Mouse (Mus musculus) CH12.LX (cell line): ENCODE data around the gene Cnp. TPM values are rescaled to one million over a fixed set of nuclear protein-coding genes. Genes with fewer than 3 reads are reported as not detected.

ENCODE experiments used
- DNase-seq: peaks from one replicate; pipeline ENCODE4 v3.0.0-alpha.2; 2013; ENCODE audit errors: extremely low read depth
- H3K27ac ChIP-seq: 2 replicates; pipeline ENCODE4 v1.5.1; 2012; ENCODE audit warnings: low read depth, mild to moderate bottlenecking, control low read depth, moderate library complexity; ENCODE audit not compliant: insufficient read depth
- H3K27me3 ChIP-seq: replicated peaks from 2 replicates; pipeline ENCODE3; 2012; ENCODE audit warnings: inconsistent platforms
- H3K36me3 ChIP-seq, 2 experiments: replicated peaks in 1 of 2; 2 replicates each; pipeline versions ENCODE3 to v1.6.1; 2012; ENCODE audit warnings: inconsistent platforms in 1 of 2, low read length in 1 of 2, mild to moderate bottlenecking in 1 of 2, mixed read lengths in 1 of 2, moderate library complexity in 1 of 2; ENCODE audit not compliant: control insufficient read depth in 1 of 2, insufficient read depth in 1 of 2
- H3K4me1 ChIP-seq, 2 experiments: 2 replicates each; pipeline ENCODE4 v1.6.1; 2012; ENCODE audit warnings: inconsistent platforms in 1 of 2, moderate library complexity in 1 of 2; ENCODE audit not compliant: insufficient read depth in 2 of 2, control insufficient read depth in 1 of 2
- H3K4me2 ChIP-seq: 2 replicates; pipeline ENCODE4 v1.6.1; 2012; ENCODE audit warnings: low read depth, mild to moderate bottlenecking, control low read depth; ENCODE audit not compliant: poor library complexity, insufficient read depth, severe bottlenecking
- H3K4me3 ChIP-seq, 3 experiments: fragments of 150-350 bp in 1 of 3; sonication (generic) in 1 of 3; replicated peaks in 1 of 3; 2 replicates each; pipeline versions ENCODE3 to v1.5.1; 2011 to 2012; ENCODE audit warnings: low read depth in 2 of 3, low read length in 2 of 3, mild to moderate bottlenecking in 2 of 3, moderate library complexity in 2 of 3, control low read depth in 1 of 3, improper control_type of control experiment in 1 of 3, inconsistent platforms in 1 of 3, mixed read lengths in 1 of 3; ENCODE audit not compliant: poor library complexity in 1 of 3
- H3K79me2 ChIP-seq: replicated peaks from 2 replicates; pipeline ENCODE4 v1.6.1; 2012; ENCODE audit warnings: mild to moderate bottlenecking, moderate library complexity; ENCODE audit not compliant: control insufficient read depth, poor library complexity, insufficient read depth, severe bottlenecking; ENCODE audit errors: extremely low read depth
- H3K9ac ChIP-seq: 2 replicates; pipeline ENCODE4 v1.6.1; 2012; ENCODE audit warnings: low read depth, mild to moderate bottlenecking, control low read depth, moderate library complexity; ENCODE audit not compliant: insufficient read depth
- H3K9me3 ChIP-seq: replicated peaks from 2 replicates; pipeline ENCODE3; 2012; ENCODE audit warnings: low read length, inconsistent platforms, mixed read lengths
- BHLHE40 ChIP-seq: IDR thresholded peaks from 2 replicates; pipeline ENCODE4 v1.6.1; 2011; ENCODE audit warnings: mild to moderate bottlenecking, low read depth, low read length, improper control_type of control experiment
- CHD1 ChIP-seq: IDR thresholded peaks from 2 replicates; pipeline ENCODE4 v1.6.1; 2012; ENCODE audit warnings: low read depth, low read length, improper control_type of control experiment, inconsistent platforms
- CTCF ChIP-seq, 2 experiments: IDR thresholded peaks in 1 of 2; conservative IDR thresholded peaks in 1 of 2; 2 replicates each; pipeline ENCODE4 v1.5.1; 2011 to 2012; ENCODE audit warnings: low read depth in 2 of 2, low read length in 2 of 2, improper control_type of control experiment in 1 of 2, inconsistent platforms in 1 of 2, mild to moderate bottlenecking in 1 of 2, moderate library complexity in 1 of 2
- E2F4 ChIP-seq: IDR thresholded peaks from 2 replicates; pipeline ENCODE4 v1.6.1; 2011; ENCODE audit warnings: low read depth, low read length, improper control_type of control experiment; ENCODE audit not compliant: insufficient replicate concordance
- ELF1 ChIP-seq: IDR thresholded peaks from 2 replicates; pipeline ENCODE4 v1.6.1; 2014; ENCODE audit warnings: low read depth, mild to moderate bottlenecking, inconsistent platforms, low read length, improper control_type of control experiment
- EP300 ChIP-seq: IDR thresholded peaks from 2 replicates; pipeline ENCODE4 v1.6.1; 2011; ENCODE audit warnings: low read length, improper control_type of control experiment
- ETS1 ChIP-seq: conservative IDR thresholded peaks from 2 replicates; pipeline ENCODE4 v1.6.1; 2012; ENCODE audit warnings: low read depth, mild to moderate bottlenecking, inconsistent platforms, low read length, improper control_type of control experiment, moderate library complexity
- GABPA ChIP-seq: IDR thresholded peaks from 2 replicates; pipeline ENCODE4 v1.6.1; 2012; ENCODE audit warnings: low read depth, low read length, improper control_type of control experiment, inconsistent platforms; ENCODE audit not compliant: insufficient replicate concordance
- HCFC1 ChIP-seq: IDR thresholded peaks from 2 replicates; pipeline ENCODE4 v1.6.1; 2012; ENCODE audit warnings: low read depth, mild to moderate bottlenecking, inconsistent platforms, low read length, improper control_type of control experiment
- IRF4 ChIP-seq: IDR thresholded peaks from 2 replicates; pipeline ENCODE4 v1.6.1; 2014; ENCODE audit warnings: low read depth, mild to moderate bottlenecking, inconsistent platforms, low read length, improper control_type of control experiment
- JUN ChIP-seq: IDR thresholded peaks from 2 replicates; pipeline ENCODE4 v1.6.1; 2011; ENCODE audit warnings: low read depth, mild to moderate bottlenecking, low read length, improper control_type of control experiment, moderate library complexity; ENCODE audit not compliant: insufficient read depth
- JUND ChIP-seq: conservative IDR thresholded peaks from 2 replicates; pipeline ENCODE4 v1.6.1; 2011; ENCODE audit warnings: low read depth, low read length, improper control_type of control experiment
- KAT2A ChIP-seq: IDR thresholded peaks from 2 replicates; pipeline ENCODE4 v1.6.1; 2012; ENCODE audit warnings: low read length, improper control_type of control experiment, inconsistent platforms; ENCODE audit not compliant: insufficient replicate concordance
- MAX ChIP-seq: IDR thresholded peaks from 2 replicates; pipeline ENCODE4 v1.6.1; 2011; ENCODE audit warnings: low read length, improper control_type of control experiment
- MAZ ChIP-seq: IDR thresholded peaks from 2 replicates; pipeline ENCODE4 v1.6.1; 2012; ENCODE audit warnings: low read depth, mild to moderate bottlenecking, inconsistent platforms, low read length, improper control_type of control experiment, moderate library complexity
- MEF2A ChIP-seq: IDR thresholded peaks from 2 replicates; pipeline ENCODE4 v1.6.1; 2014; ENCODE audit warnings: low read depth, mild to moderate bottlenecking, inconsistent platforms, low read length, improper control_type of control experiment, borderline replicate concordance
- MXI1 ChIP-seq: IDR thresholded peaks from 2 replicates; pipeline ENCODE4 v1.6.1; 2011; ENCODE audit warnings: mild to moderate bottlenecking, low read depth, low read length, improper control_type of control experiment
- NRF1 ChIP-seq: IDR thresholded peaks from 2 replicates; pipeline ENCODE4 v1.6.1; 2014; ENCODE audit warnings: low read depth, mild to moderate bottlenecking, inconsistent platforms, low read length, improper control_type of control experiment, moderate library complexity
- PAX5 ChIP-seq: IDR thresholded peaks from 2 replicates; pipeline ENCODE4 v1.6.1; 2012; ENCODE audit warnings: low read length, inconsistent platforms, mixed read lengths
- POLR2A ChIP-seq: IDR thresholded peaks from 2 replicates; pipeline ENCODE4 v1.6.1; 2011; ENCODE audit warnings: low read depth, mild to moderate bottlenecking, improper control_type of control experiment, low read length
- POLR2AphosphoS2 ChIP-seq: IDR thresholded peaks from 2 replicates; pipeline ENCODE4 v1.6.1; 2011; ENCODE audit warnings: low read depth, low read length, improper control_type of control experiment
- RAD21 ChIP-seq: IDR thresholded peaks from 2 replicates; pipeline ENCODE4 v1.6.1; 2011; ENCODE audit warnings: low read depth, mild to moderate bottlenecking, low read length, improper control_type of control experiment, moderate library complexity
- RCOR1 ChIP-seq: conservative IDR thresholded peaks from 2 replicates; pipeline ENCODE4 v1.6.1; 2012; ENCODE audit warnings: low read depth, mild to moderate bottlenecking, inconsistent platforms, low read length, improper control_type of control experiment
- SIN3A ChIP-seq: IDR thresholded peaks from 2 replicates; pipeline ENCODE4 v1.6.1; 2012; ENCODE audit warnings: low read length, improper control_type of control experiment, inconsistent platforms
- SMC3 ChIP-seq: IDR thresholded peaks from 2 replicates; pipeline ENCODE4 v1.6.1; 2011; ENCODE audit warnings: low read depth, low read length, improper control_type of control experiment
- TBP ChIP-seq: conservative IDR thresholded peaks from 2 replicates; pipeline ENCODE4 v1.6.1; 2011; ENCODE audit warnings: low read depth, low read length, improper control_type of control experiment
- TCF12 ChIP-seq: IDR thresholded peaks from 2 replicates; pipeline ENCODE4 v1.6.1; 2014; ENCODE audit warnings: low read depth, mild to moderate bottlenecking, inconsistent platforms, low read length, improper control_type of control experiment
- UBTF ChIP-seq: IDR thresholded peaks from 2 replicates; pipeline ENCODE4 v1.6.1; 2012; ENCODE audit warnings: low read depth, mild to moderate bottlenecking, inconsistent platforms, low read length, improper control_type of control experiment, moderate library complexity
- USF2 ChIP-seq: conservative IDR thresholded peaks from 2 replicates; pipeline ENCODE4 v1.6.1; 2011; ENCODE audit warnings: low read depth, low read length, improper control_type of control experiment
- ZC3H11A ChIP-seq: IDR thresholded peaks from 2 replicates; pipeline ENCODE4 v1.6.1; 2012; ENCODE audit warnings: low read depth, mild to moderate bottlenecking, inconsistent platforms, low read length, improper control_type of control experiment
- ZNF384 ChIP-seq: IDR thresholded peaks from 2 replicates; pipeline ENCODE4 v1.6.1; 2012; ENCODE audit warnings: low read depth, low read length, improper control_type of control experiment, inconsistent platforms
- dilution Hi-C: fragments of 300-500 bp; cut with MboI; formaldehyde crosslinking; loops from 2 replicates; pipeline ENCODE4 v1.14.3; 2020; ENCODE audit warnings: low sequenced_read_pairs; ENCODE audit not compliant: extremely low pct_unique_long_range_greater_than_20kb, extremely low pct_ligation_motif_present
- in situ Hi-C: fragments of 300-500 bp; cut with MboI; formaldehyde crosslinking; loops from 3 replicates; pipeline ENCODE4 v1.14.3; 2019; ENCODE audit warnings: low sequenced_read_pairs, low pct_ligation_motif_present, low pct_unique_long_range_greater_than_20kb, mixed read lengths
- polyA plus RNA-seq: library from polyadenylated mRNA; unstranded; fragments of >175 nt; gene quantifications from 2 replicates; pipeline ENCODE4 v1.2.1, GENCODE M21; 2012; ENCODE audit warnings: low read depth; ENCODE audit not compliant: insufficient read length
- total RNA-seq, 2 experiments: library from RNA; depleted of rRNA; stranded (reverse); fragments of 300-350 nt in 1 of 2; fragments of >200 nt in 1 of 2; gene quantifications; 2 replicates each; pipeline ENCODE4 v1.2.3; 2012 to 2014

Gene Cnp
- total and polyA plus RNA-seq, 3 experiments = 77.7 to 87.8 (median 80.2) TPM

DNA sequence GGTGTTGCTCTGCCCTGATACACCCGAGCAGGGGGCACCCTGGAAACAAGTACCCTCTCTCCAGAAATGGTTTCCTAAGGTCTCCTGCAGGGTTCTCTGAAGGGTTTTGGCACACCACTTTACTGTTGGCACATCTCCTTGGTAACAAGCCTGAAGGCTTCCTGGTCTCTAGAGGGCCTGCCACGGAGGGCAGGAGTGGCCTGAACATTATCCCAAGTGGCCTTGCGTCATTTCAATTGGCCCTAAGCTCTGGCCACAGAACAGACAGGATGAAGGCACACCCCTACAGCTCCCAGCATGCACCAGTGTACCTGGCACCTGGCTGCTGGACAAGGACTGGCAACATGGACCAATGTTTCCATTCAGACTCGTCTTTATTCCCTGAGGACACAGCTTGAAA lies 21.9 kb upstream of the Cnp start:
- dilution Hi-C loops (no loop called here), in situ Hi-C loops (no loop called here)
- TF ChIP-seq HCFC1 = no peak
- TF ChIP-seq KAT2A = no peak
- no peak for TF ChIP-seq MXI1
- no peak for TF ChIP-seq JUN
- no peak for TF ChIP-seq USF2
- no peak for TF ChIP-seq NRF1
- TF ChIP-seq RCOR1 = no peak
- no peak for TF ChIP-seq POLR2A
- H3K4me3 ChIP-seq = no peak overlapping the region
- H3K9me3 ChIP-seq = no peaks in the 10 kb centered on the region
- H3K4me1 ChIP-seq = peaks cover 15 to 28% of the 10 kb centered on the region in 2 experiments
- no peak overlapping the region for H3K9ac ChIP-seq
- no peaks in the 10 kb centered on the region for H3K36me3 ChIP-seq
- no peak for DNase-seq
- H3K27ac ChIP-seq = no peak overlapping the region
- no peaks in the 10 kb centered on the region for H3K79me2 ChIP-seq
- H3K27me3 ChIP-seq = peaks cover 7% of the 10 kb centered on the region
- H3K4me2 ChIP-seq = no peak overlapping the region

DNA sequence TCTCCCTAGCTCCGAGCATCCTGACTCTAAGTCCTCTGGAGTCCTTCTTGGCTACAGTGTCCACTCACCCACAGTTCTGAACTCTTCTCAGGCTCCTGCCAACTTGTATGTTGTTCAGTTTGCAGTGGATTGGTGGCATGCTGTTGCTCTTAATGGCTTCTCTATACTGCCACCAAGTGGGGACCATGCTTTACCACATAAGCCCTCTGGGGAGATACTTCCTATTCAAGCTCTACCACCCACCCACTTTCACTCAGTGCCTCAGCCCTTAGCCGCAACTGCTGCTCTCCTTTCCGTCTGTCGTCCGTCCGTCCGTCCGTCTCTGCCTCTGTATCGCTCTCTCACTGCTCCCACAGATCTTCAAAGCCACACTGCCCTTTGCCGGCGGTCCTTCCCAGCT lies 19.1 kb upstream of the Cnp start:
- dilution Hi-C loops = no loop called here
- no peaks in the 10 kb centered on the region for H3K79me2 ChIP-seq
- peak overlapping the region in 1 of 3 experiments; percentile 38 for H3K4me3 ChIP-seq
- TF ChIP-seq MAZ = no peak
- peak; percentile 63 to 98 for TF ChIP-seq CTCF (conservative IDR thresholded peaks at IDR 0.05 in 1 of 2, IDR thresholded peaks at IDR 0.05 in 1 of 2; ENCODE audit: low read depth in 2 of 2, low read length in 2 of 2)
- no peak; the same call in 1 of the 2 replicates for TF ChIP-seq JUND
- peak; percentile 38; the same call in 1 of the 2 replicates for TF ChIP-seq MXI1
- peak; percentile 76; the same call in 1 of the 2 replicates for TF ChIP-seq IRF4
- peak; percentile 19; the same call in 1 of the 2 replicates for TF ChIP-seq JUN
- no peak for TF ChIP-seq CHD1
- no peak for TF ChIP-seq POLR2AphosphoS2
- peak; percentile 31; the same call in 1 of the 2 replicates for TF ChIP-seq EP300
- peak; percentile 53; the same call in 1 of the 2 replicates for TF ChIP-seq MEF2A
- TF ChIP-seq ELF1 = peak; percentile 74
- TF ChIP-seq RCOR1 = no peak
- TF ChIP-seq UBTF = no peak
- TF ChIP-seq RAD21 = peak; percentile 94
- no peak for TF ChIP-seq USF2
- TF ChIP-seq MAX = peak; percentile 91
- no peak for TF ChIP-seq ETS1
- peak; percentile 79 for TF ChIP-seq SIN3A
- no peak for TF ChIP-seq ZNF384
- TF ChIP-seq PAX5 = no peak
- TF ChIP-seq TCF12 = peak; percentile 40; the same call in 1 of the 2 replicates
- TF ChIP-seq ZC3H11A = peak; percentile 81
- TF ChIP-seq BHLHE40 = peak; percentile 48; the same call in 1 of the 2 replicates
- no peak for TF ChIP-seq KAT2A
- peak; percentile 44; the same call in 1 of the 2 replicates for TF ChIP-seq HCFC1
- peak; percentile 99 for TF ChIP-seq SMC3
- no peak for TF ChIP-seq GABPA
- TF ChIP-seq TBP = peak; percentile 71; the same call in 1 of the 2 replicates
- TF ChIP-seq E2F4 = no peak

More for the DNA sequence above, 19.1 kb upstream of the Cnp start:
- Histone ChIP-seq H3K4me2 (peak overlapping the region; percentile 55; the same call in 1 of the 2 replicates), H3K9ac (0 out of 2 replicates have a peak overlapping the region, but pooled peaks have one; percentile 12), H3K4me1 (peaks cover 10 to 13% of the 10 kb centered on the region in 2 experiments), H3K27me3 (peaks cover 5% of the 10 kb centered on the region), H3K9me3 (no peaks in the 10 kb centered on the region), H3K27ac (no peak overlapping the region), H3K36me3 (no peaks in the 10 kb centered on the region)
- peak; percentile 96 for DNase-seq
- in situ Hi-C loops = loop anchor here (5.0 kb wide), 1 partner anchor 33 kb away; no protein-coding TSS in a partner anchor
